Mouse (Mus musculus) megakaryocyte, adult 5-6 weeks (primary cell): ENCODE results near the gene Itsn1. TPM values are rescaled to one million over a fixed set of nuclear protein-coding genes. Genes with fewer than 3 reads are reported as not detected.

Source experiments
- ATAC-seq: 2 replicates; pipeline ENCODE4 v1.8.0; 2016; ENCODE audit warnings: mild to moderate bottlenecking, inconsistent platforms; ENCODE audit not compliant: poor library complexity, severe bottlenecking
- total RNA-seq, 2 experiments: library from RNA; stranded (forward) in 1 of 2; stranded (reverse) in 1 of 2; fragments of 153-499, 151-499 nt in 1 of 2; fragments of 221-1000, 200-1000 nt in 1 of 2; gene quantifications; 2 replicates each; pipeline versions ENCODE4 v1.2.3 to v1.2.4; 2015 to 2017

The Itsn1 gene
- total RNA-seq, 2 experiments from 2014 or later: 12.0 to 12.5 TPM

DNA sequence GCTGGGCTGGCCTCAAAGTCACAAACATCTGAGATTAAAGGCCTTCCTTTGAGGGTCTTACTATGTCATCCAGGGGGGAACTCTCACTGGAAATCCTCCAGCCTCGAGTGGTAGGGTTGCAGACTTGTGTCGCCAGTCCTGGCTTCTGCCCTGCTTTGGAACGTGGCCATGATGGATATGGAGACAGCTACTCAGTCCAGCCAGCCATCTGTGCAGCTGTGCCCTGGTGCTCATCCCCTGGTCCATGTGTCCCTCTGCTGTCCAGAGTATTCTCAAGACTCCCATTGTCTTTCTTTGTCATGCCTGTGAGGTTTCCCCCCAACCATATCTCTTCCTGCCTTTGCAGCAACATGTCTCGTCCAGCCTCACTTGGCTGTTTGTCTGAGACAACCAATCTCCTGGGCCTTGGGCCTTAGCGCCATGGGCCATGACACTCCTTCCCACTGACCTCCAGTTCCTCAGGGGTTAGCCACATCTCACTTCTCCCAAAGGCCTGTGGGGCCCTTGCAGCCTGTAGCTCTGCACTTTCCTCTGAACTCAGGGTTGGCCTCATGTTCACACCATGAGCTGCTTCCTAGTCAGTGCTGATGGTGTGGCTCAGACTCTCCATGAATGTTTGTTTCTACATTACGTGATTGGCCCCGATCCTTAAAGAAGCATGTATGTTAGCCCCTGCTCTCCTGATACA, 136.6 kb downstream of the Itsn1 start:
- ATAC-seq: no peak

- no peak for ATAC-seq
Observed at GRCm38 (mm10) chr16:91866258-91866634, 137.2 kb downstream of the Itsn1 start.

DNA sequence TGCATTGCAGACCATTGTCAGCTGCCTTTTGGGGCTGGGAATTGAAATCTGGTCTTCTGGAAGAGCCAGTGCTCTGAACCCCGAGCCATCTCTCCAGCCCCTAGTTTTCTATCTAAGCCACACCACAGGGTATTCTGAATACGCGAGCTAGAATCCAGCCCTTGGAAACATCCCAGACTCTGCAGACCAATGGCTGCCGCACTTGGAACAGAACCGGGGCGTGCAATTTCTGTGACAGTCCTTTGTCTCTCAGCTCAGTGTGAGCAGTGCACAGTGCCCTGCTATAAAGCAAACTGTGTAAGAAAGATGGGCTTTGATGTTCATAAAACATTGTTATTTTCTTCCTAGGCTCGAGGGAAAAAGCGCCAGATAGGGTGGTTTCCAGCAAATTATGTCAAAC, 138.6 kb downstream of the Itsn1 start:
- ATAC-seq: no peak

DNA sequence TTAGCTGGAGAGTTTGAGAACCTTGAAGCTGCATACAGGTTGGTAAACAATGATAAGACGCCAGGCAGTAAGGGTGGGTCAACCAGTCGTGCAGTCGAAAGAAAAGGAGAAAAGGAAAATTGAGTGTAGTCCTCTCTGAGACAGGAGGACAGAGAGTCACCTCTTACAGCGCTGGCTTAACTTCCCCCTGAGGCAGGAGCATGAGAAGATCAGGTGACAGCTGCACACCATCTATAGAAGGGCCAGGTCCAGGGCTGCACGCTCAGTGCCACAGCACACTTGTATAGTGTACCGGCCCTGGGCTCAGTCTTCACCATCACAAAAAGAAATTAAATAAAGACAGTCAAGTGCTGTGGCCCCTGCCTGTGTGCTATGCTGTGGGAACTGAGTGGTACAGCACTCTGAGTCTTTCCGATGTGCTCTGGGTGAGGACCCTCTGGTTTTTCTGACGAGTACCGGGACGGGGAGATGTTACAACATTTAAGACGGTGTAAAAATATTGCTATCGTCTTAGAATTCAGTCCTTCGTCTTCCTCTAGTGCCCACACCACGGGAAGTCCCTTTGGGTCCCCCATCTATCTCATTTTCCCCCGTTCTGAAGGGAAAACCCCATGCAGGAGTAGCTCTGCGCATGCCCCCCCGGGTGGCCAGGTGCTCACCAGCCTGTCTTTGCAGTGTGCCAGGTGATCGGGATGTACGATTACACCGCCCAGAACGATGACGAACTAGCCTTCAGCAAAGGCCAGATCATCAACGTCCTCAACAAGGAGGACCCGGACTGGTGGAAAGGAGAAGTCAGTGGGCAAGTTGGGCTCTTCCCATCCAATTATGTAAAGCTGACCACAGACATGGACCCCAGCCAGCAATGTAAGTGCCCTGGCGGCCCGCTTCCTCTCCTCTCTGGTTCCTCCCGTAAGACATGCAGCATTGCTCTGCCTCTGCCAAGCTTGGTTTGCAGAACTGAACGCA, 140.1 kb downstream of the Itsn1 start:
- ATAC-seq: peak; percentile 89

- peak; percentile 45 for ATAC-seq
Observed at GRCm38 (mm10) chr16:91870158-91870582, 141.1 kb downstream of the Itsn1 start.

DNA sequence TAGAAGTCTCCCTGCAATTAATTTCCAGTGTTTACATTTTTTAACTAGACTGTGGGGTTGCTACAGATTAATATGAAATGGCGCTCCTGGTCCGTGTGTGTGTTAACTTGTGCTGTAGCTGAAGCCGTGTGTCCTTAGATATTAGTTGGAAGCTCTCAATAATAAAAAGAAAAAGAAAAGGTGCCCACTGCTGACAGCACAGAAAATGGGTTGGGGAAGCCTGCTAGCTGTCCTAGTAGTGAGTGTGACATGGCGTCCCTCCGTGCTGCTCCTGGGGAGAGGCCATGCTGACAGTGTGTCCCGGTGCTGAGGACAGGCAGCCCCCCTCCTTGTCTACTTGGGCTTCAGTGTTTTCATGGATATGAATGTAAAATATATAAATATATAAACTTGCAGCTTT, 142.1 kb downstream of the Itsn1 start:
- ATAC-seq: no peak

DNA sequence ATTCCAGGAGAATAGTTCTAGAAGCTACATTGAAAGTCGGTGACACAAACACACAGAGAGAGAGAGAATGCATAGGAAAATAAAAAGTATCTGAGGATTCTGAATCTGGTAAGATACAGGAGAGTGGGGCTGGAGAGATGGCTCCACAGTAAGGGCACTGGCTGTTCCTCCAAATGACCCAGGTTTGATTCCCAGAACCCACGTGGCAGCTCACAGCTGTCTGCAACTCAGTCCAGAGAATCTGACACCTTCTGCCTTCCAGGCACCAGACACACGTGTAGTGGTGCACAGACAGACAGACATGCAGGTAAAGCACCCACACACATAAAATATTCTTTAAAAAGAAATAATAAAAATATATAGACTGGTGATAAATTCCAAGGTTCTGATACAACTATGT, 144.6 kb downstream of the Itsn1 start:
- no peak for ATAC-seq

DNA sequence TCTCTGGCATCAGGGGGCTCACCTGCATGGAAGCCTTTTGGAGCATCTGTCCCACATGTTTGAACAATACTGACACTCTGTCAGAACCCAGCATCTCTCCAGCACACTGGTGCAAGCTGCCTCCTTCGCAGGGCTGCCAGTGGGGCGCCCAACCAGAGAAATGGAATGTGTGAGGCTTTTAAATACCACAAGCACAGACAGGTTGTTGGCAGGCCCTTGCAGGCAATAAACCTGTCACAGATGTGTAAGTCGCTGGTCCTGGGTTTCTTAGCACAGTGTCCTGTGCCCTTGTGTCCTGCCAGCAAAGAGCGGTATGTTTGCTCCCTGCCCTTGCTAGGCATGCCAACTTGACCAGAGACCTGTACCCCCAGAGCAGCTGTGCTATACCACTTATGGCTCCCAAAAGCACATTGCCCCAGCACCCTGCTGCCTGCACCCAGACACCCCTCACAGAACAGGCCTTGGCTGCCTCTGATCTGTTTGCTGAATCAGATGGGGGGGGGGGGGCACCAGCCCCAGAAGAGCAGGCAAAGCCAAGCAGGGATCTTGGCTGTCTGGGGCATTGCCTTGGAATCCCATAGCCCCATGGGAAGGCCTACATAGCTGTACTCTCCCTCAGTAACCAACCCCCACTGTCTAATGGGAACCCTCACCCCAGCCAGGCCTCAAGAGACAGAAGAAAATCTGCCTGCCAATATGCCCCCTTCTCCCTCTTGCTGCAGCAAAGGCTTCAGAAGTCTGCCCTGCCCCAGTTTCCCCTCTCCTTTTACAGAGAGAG, 146.7 kb downstream of the Itsn1 start:
- ATAC-seq: no peak

DNA sequence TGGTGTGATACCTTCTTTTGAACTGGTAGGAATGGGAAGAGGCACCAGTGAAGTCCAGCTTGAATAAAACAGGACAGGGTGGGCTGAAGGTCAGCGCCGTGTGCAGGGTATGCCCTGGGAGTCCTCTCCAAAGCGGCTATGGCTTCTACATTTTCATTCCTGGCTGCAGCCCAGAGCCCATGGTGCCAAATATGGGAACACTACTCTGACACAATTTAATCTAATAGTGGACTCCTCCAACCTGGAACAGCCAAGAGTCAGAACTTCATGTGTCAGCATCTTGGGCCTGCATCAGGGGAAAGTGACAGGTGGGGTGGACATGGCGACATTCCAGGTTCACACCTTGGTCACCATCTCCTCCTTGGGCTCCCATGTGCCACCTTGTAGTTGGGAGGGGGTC, 147.4 kb downstream of the Itsn1 start:
- no peak for ATAC-seq

DNA sequence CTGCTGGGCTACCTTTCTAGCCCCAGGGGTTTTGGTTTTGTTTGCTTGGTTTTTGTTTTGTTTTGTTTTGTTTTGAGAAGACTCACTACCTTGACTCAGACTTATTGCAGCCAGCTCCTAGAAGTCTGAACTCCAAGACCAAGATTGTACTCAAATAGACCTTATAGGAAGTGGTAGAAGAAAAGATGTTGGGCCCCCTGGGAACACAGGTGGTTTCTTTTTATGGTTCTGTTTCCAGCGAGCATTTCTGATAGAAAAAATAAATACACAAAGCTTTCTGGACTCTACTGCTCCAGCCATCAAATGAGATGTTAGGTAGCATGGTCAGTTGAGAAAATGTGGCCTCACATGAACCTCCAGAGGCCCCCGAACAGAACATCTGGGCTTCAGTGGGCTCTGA, 150.0 kb downstream of the Itsn1 start:
- no peak for ATAC-seq

GRCm38 (mm10) chr16:91880869-91881767, 152.0 kb downstream of the Itsn1 start:
- no peak for ATAC-seq

DNA sequence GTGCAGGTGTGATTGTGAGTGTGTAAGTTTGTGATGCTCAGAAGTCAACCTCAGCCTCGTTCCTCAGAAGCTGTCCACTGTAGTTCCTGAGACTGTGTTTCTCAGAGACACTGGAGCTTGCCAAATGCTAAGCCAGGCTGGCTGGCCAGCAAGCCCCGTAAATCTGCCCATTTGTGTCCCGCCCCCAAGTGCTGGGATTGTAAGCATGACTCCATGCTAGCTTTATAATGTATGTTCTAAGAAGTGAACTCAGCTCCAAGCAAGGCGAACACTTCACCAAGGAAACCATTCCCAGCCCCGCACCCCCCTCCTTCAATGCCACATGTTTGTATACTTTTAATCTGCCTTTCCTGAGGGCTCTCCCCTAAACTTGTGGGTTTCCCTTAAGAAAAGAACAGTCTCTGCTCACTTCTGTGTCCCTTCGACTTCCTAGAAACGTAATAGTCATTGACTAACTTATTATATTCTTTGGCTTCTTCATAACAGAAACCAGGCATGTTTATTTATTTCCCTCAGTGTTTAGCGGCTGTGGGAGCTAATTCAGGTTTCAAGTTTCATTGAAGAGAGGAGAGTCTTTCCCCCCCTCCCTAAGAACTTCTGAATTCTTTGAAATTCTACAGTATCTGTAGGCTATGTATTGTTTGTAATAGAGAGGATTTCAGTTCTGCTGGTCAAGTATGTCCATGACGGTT, 153.2 kb downstream of the Itsn1 start:
- ATAC-seq: no peak

DNA sequence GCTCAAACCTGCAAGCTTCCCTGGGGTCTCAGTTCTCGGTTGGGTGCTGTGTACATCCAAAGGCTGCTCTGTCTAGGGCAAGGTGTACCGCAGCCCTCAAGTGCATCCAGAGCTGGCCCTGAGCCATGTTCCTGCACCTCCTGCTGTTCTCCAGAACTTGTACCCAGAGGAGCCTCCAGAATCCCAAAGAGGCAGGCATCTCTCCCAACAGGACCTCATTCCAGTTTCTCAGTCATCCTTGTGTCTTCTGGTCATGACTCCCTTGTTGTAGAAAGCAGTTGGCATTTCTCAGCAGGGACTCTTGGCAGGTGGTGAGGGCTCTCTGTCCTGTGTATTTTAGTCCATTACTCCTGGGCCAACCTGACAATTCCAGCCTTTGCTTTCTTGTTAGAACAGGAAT, 154.6 kb downstream of the Itsn1 start:
- no peak for ATAC-seq

DNA sequence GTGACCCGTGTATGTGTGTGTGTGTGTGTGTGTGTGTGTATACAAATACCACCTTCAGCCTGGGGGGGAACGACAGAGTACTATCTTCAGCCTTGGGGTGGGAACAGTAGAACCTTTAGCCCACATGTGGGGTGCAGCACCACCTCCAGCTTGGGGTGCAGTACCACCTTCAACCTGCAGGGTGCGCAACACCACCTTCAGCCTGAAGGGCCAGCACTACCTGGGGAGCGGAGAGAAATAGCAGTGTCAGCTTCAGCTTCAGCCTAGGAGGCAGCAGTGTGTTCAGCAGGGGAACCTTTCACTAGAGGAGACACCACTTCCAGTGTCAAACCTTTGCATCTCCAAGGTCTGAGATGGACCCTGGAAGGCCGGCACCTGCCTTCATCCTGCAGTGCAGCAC, 155.1 kb downstream of the Itsn1 start:
- ATAC-seq: peak; percentile 86

- peak; percentile 54 for ATAC-seq
Observed at GRCm38 (mm10) chr16:91885389-91886122, 156.5 kb downstream of the Itsn1 start.

GRCm38 (mm10) chr16:91888368-91888767, 159.3 kb downstream of the Itsn1 start:
- no peak for ATAC-seq

- no peak for ATAC-seq
Observed at GRCm38 (mm10) chr16:91889831-91890230, 160.8 kb downstream of the Itsn1 start.

GRCm38 (mm10) chr16:91891218-91891617, 162.1 kb downstream of the Itsn1 start:
- ATAC-seq: no peak

- ATAC-seq: no peak
Observed at GRCm38 (mm10) chr16:91896426-91896830, 167.3 kb downstream of the Itsn1 start.
